Mouse (Mus musculus): ENCODE measurements around the gene Nfib. TPM values are rescaled to one million over a fixed set of nuclear protein-coding genes. Genes with fewer than 3 reads are reported as not detected.
A peak's percentile ranks its signal among the peaks of the same experiment; 100 is the strongest.

The Nfib gene
- polyA plus RNA-seq, 1 experiment from 2014 or later: 72.0 TPM

- no peaks in the 10 kb centered on the region for H3K36me3 ChIP-seq (ENCODE audit: control insufficient read depth, insufficient read depth, low read length)
- ATAC-seq (ENCODE audit: low FRiP score, low TSS enrichment) (no peak), DNase-seq (peak; percentile 32)
- H3K9ac ChIP-seq (replicated peaks; ENCODE audit: low read length): peak overlapping the region; percentile 92; the same call in 1 of the 2 replicates
- H3K27ac ChIP-seq (replicated peaks; ENCODE audit: low read depth, low read length): peak overlapping the region; percentile 70
- H3K4me1 ChIP-seq (ENCODE audit: control insufficient read depth, insufficient read depth, low read length): peaks cover 17% of the 10 kb centered on the region
- peak overlapping the region; percentile 98 for H3K4me2 ChIP-seq (ENCODE audit: low read length)
- peak overlapping the region; percentile 72 for H3K4me3 ChIP-seq (replicated peaks; ENCODE audit: low read depth, low read length)
- peaks cover 3% of the 10 kb centered on the region; the same call in 1 of the 2 replicates for H3K27me3 ChIP-seq (ENCODE audit: control insufficient read depth, insufficient read depth, low read length)
- 12% methylated on average over 2 of the region's 2 CpGs for WGBS
- H3K9me3 ChIP-seq (ENCODE audit: control insufficient read depth, low read length): no peaks in the 10 kb centered on the region
These were observed 196.3 kb downstream of the Nfib start for GRCm38 (mm10) chr4:82509166-82509767.

GRCm38 (mm10) chr4:82508281-82508687, 197.3 kb downstream of the Nfib start:
- peak overlapping the region; percentile 72 for H3K4me3 ChIP-seq (replicated peaks; ENCODE audit: low read depth, low read length)
- H3K4me2 ChIP-seq (ENCODE audit: low read length): peak overlapping the region; percentile 98
- ATAC-seq (ENCODE audit: low FRiP score, low TSS enrichment) (no peak), DNase-seq (no peak)
- H3K36me3 ChIP-seq (ENCODE audit: control insufficient read depth, insufficient read depth, low read length): no peaks in the 10 kb centered on the region
- 7% methylated on average over 7 of the region's 7 CpGs for WGBS
- no peaks in the 10 kb centered on the region for H3K9me3 ChIP-seq (ENCODE audit: control insufficient read depth, low read length)
- H3K27me3 ChIP-seq (ENCODE audit: control insufficient read depth, insufficient read depth, low read length): peaks cover 3% of the 10 kb centered on the region; the same call in 1 of the 2 replicates
- H3K9ac ChIP-seq (replicated peaks; ENCODE audit: low read length): peak overlapping the region; percentile 92
- H3K27ac ChIP-seq (replicated peaks; ENCODE audit: low read depth, low read length): peak overlapping the region; percentile 96
- peaks cover 20% of the 10 kb centered on the region for H3K4me1 ChIP-seq (ENCODE audit: control insufficient read depth, insufficient read depth, low read length)

GRCm38 (mm10) chr4:82507541-82508280, 197.8 kb downstream of the Nfib start:
- WGBS: 3% methylated on average over 15 of the region's 15 CpGs
- DNase-seq (peak; percentile 69), ATAC-seq (ENCODE audit: low FRiP score, low TSS enrichment) (no peak)
- Histone ChIP-seq H3K4me1 (ENCODE audit: control insufficient read depth, insufficient read depth, low read length) (peaks cover 20% of the 10 kb centered on the region), H3K9ac (replicated peaks; ENCODE audit: low read length) (peak overlapping the region; percentile 92), H3K27me3 (ENCODE audit: control insufficient read depth, insufficient read depth, low read length) (peaks cover 3% of the 10 kb centered on the region; the same call in 1 of the 2 replicates), H3K4me2 (ENCODE audit: low read length) (peak overlapping the region; percentile 98), H3K36me3 (ENCODE audit: control insufficient read depth, insufficient read depth, low read length) (no peaks in the 10 kb centered on the region), H3K9me3 (ENCODE audit: control insufficient read depth, low read length) (no peaks in the 10 kb centered on the region), H3K4me3 (replicated peaks; ENCODE audit: low read depth, low read length) (peak overlapping the region; percentile 72), H3K27ac (replicated peaks; ENCODE audit: low read depth, low read length) (peak overlapping the region; percentile 96)

GRCm38 (mm10) chr4:82506731-82507331, 198.7 kb downstream of the Nfib start:
- Histone ChIP-seq H3K9me3 (ENCODE audit: control insufficient read depth, low read length) (no peaks in the 10 kb centered on the region), H3K9ac (replicated peaks; ENCODE audit: low read length) (peak overlapping the region; percentile 92), H3K4me3 (replicated peaks; ENCODE audit: low read depth, low read length) (peak overlapping the region; percentile 72), H3K4me2 (ENCODE audit: low read length) (peak overlapping the region; percentile 98), H3K4me1 (ENCODE audit: control insufficient read depth, insufficient read depth, low read length) (peaks cover 16% of the 10 kb centered on the region), H3K27ac (replicated peaks; ENCODE audit: low read depth, low read length) (peak overlapping the region; percentile 96), H3K27me3 (ENCODE audit: control insufficient read depth, insufficient read depth, low read length) (peaks cover 3% of the 10 kb centered on the region; the same call in 1 of the 2 replicates), H3K36me3 (ENCODE audit: control insufficient read depth, insufficient read depth, low read length) (no peaks in the 10 kb centered on the region)
- under 1% methylated on average over 30 of the region's 30 CpGs for WGBS
- ATAC-seq (ENCODE audit: low FRiP score, low TSS enrichment) (peak; percentile 70), DNase-seq (peak; percentile 84)

- peak; percentile 90 for DNase-seq
- peak; percentile 82 for ATAC-seq (ENCODE audit: low FRiP score, low TSS enrichment)
- WGBS: under 1% methylated on average over 61 of the region's 81 CpGs
These were observed 199.3 kb downstream of the Nfib start for GRCm38 (mm10) chr4:82506081-82506730.

GRCm38 (mm10) chr4:82505121-82506031, 200.2 kb downstream of the Nfib start:
- Histone ChIP-seq H3K4me1 (ENCODE audit: control insufficient read depth, insufficient read depth, low read length) (0 out of 2 replicates have a peak, but pooled peaks cover 5% of the 10 kb centered on the region), H3K36me3 (ENCODE audit: control insufficient read depth, insufficient read depth, low read length) (no peaks in the 10 kb centered on the region), H3K27me3 (ENCODE audit: control insufficient read depth, insufficient read depth, low read length) (peaks cover 3% of the 10 kb centered on the region; the same call in 1 of the 2 replicates), H3K9me3 (ENCODE audit: control insufficient read depth, low read length) (no peaks in the 10 kb centered on the region), H3K4me3 (replicated peaks; ENCODE audit: low read depth, low read length) (peak overlapping the region; percentile 72), H3K4me2 (ENCODE audit: low read length) (peak overlapping the region; percentile 98), H3K27ac (replicated peaks; ENCODE audit: low read depth, low read length) (peak overlapping the region; percentile 96), H3K9ac (replicated peaks; ENCODE audit: low read length) (peak overlapping the region; percentile 92)
- WGBS: 2% methylated on average over 66 of the region's 72 CpGs
- peak; percentile 86 for DNase-seq
- ATAC-seq (ENCODE audit: low FRiP score, low TSS enrichment): peak; percentile 37

More at GRCm38 (mm10) chr4:82506081-82506730, 199.3 kb downstream of the Nfib start:
- Histone ChIP-seq H3K4me2 (ENCODE audit: low read length) (peak overlapping the region; percentile 98), H3K4me3 (replicated peaks; ENCODE audit: low read depth, low read length) (peak overlapping the region; percentile 72), H3K4me1 (ENCODE audit: control insufficient read depth, insufficient read depth, low read length) (peaks cover 10% of the 10 kb centered on the region), H3K9me3 (ENCODE audit: control insufficient read depth, low read length) (no peaks in the 10 kb centered on the region), H3K9ac (replicated peaks; ENCODE audit: low read length) (peak overlapping the region; percentile 92), H3K36me3 (ENCODE audit: control insufficient read depth, insufficient read depth, low read length) (no peaks in the 10 kb centered on the region), H3K27ac (replicated peaks; ENCODE audit: low read depth, low read length) (peak overlapping the region; percentile 96), H3K27me3 (ENCODE audit: control insufficient read depth, insufficient read depth, low read length) (peaks cover 3% of the 10 kb centered on the region; the same call in 1 of the 2 replicates)

GRCm38 (mm10) chr4:82504284-82505120, 201.0 kb downstream of the Nfib start:
- Histone ChIP-seq H3K4me2 (ENCODE audit: low read length) (peak overlapping the region; percentile 98), H3K9ac (replicated peaks; ENCODE audit: low read length) (peak overlapping the region; percentile 92), H3K27ac (replicated peaks; ENCODE audit: low read depth, low read length) (peak overlapping the region; percentile 96), H3K9me3 (ENCODE audit: control insufficient read depth, low read length) (no peaks in the 10 kb centered on the region), H3K27me3 (ENCODE audit: control insufficient read depth, insufficient read depth, low read length) (peaks cover 3% of the 10 kb centered on the region; the same call in 1 of the 2 replicates), H3K4me1 (ENCODE audit: control insufficient read depth, insufficient read depth, low read length) (0 out of 2 replicates have a peak, but pooled peaks cover 5% of the 10 kb centered on the region), H3K36me3 (ENCODE audit: control insufficient read depth, insufficient read depth, low read length) (no peaks in the 10 kb centered on the region), H3K4me3 (replicated peaks; ENCODE audit: low read depth, low read length) (peak overlapping the region; percentile 72)
- DNase-seq: peak; percentile 73
- under 1% methylated on average over 62 of the region's 62 CpGs for WGBS
- ATAC-seq (ENCODE audit: low FRiP score, low TSS enrichment): no peak
